Comparison of ENCODE assay signal across 15 mouse cellular contexts in genomic region chr13:24253551-24253950, GRCm38 (mm10). TPM values are rescaled to one million over a fixed set of nuclear protein-coding genes. Genes with fewer than 3 reads are reported as not detected.
DNase-seq lines count a peak whose midpoint lies in the region; ATAC-seq and TF ChIP-seq lines count a peak whose summit lies in the region.
"Had no signal": no experiment of that assay in that cellular context is flagged by ENCODE, and none has a peak within 500 bp of the region (broad histone marks: within the 10 kb centered on the region; RNA-seq: fewer than 3 reads in every experiment).

No protein-coding gene starts in this region.

- no peak overlapping the region for H3K9ac ChIP-seq in intestine, embryonic 16.5 days (ENCODE audit: low read depth, low read length)
- H3K9ac ChIP-seq in intestine, embryonic 15.5 days: no peak overlapping the region
- H3K9ac ChIP-seq: forebrain, embryonic 13.5 days; heart, embryonic 13.5 days; hindbrain, embryonic 13.5 days had no signal

- 61% methylated on average over 3 of the region's 3 CpGs for WGBS in intestine, embryonic 16.5 days
- WGBS in intestine, embryonic 15.5 days: 57% methylated on average over 3 of the region's 3 CpGs

- no peaks in the 10 kb centered on the region for H3K27me3 ChIP-seq in intestine, embryonic 16.5 days (replicated peaks; ENCODE audit: control insufficient read depth, insufficient read depth, low read length)
- H3K27me3 ChIP-seq in intestine, embryonic 15.5 days (replicated peaks): no peaks in the 10 kb centered on the region
- H3K27me3 ChIP-seq: CH12.LX; forebrain, embryonic 13.5 days; heart, embryonic 13.5 days; hindbrain, embryonic 13.5 days; Patski had no signal

- H3K9me3 ChIP-seq in intestine, embryonic 16.5 days (ENCODE audit: control insufficient read depth, low read length): no peaks in the 10 kb centered on the region
- no peaks in the 10 kb centered on the region for H3K9me3 ChIP-seq in intestine, embryonic 15.5 days
- H3K9me3 ChIP-seq: forebrain, embryonic 10.5 days; forebrain, embryonic 13.5 days; G1E; heart, embryonic 13.5 days; hindbrain, embryonic 10.5 days; hindbrain, embryonic 13.5 days had no signal

- no peak overlapping the region for H3K4me3 ChIP-seq in gastrocnemius, adult 2 months
- no peak overlapping the region for H3K4me3 ChIP-seq in intestine, embryonic 16.5 days (ENCODE audit: low read length)
- H3K4me3 ChIP-seq in intestine, embryonic 15.5 days (replicated peaks): no peak overlapping the region
- peak overlapping the region; percentile 3; the same call in 1 of the 2 replicates for H3K4me3 ChIP-seq in left cerebral cortex, adult 2 months
- H3K4me3 ChIP-seq: forebrain, embryonic 10.5 days; forebrain, embryonic 13.5 days; heart, embryonic 13.5 days; hindbrain, embryonic 10.5 days; hindbrain, embryonic 13.5 days had no signal

- peak; percentile 29; the same call in 1 of the 2 replicates for ATAC-seq in intestine, embryonic 16.5 days
- no peak for ATAC-seq in intestine, embryonic 15.5 days

- TF ChIP-seq CTCF in gastrocnemius, adult 2 months (IDR thresholded peaks at IDR 0.05): no peak
- TF ChIP-seq CTCF in left cerebral cortex, adult 2 months (IDR thresholded peaks at IDR 0.05): no peak

- intact Hi-C loops in gastrocnemius, adult 2 months (cut with DNase I): no loop called here
- intact Hi-C loops in gastrocnemius, postnatal 36 days (cut with DNase I): no loop called here
- intact Hi-C loops in left cerebral cortex, adult 2 months (cut with DNase I): no loop called here

- no peak overlapping the region for H3K4me2 ChIP-seq in intestine, embryonic 16.5 days (ENCODE audit: low read depth, low read length)
- H3K4me2 ChIP-seq in intestine, embryonic 15.5 days (replicated peaks): no peak overlapping the region
- H3K4me2 ChIP-seq: forebrain, embryonic 13.5 days; heart, embryonic 13.5 days; hindbrain, embryonic 13.5 days had no signal

- H3K36me3 ChIP-seq in intestine, embryonic 16.5 days (ENCODE audit: control insufficient read depth, insufficient read depth, low read length): no peaks in the 10 kb centered on the region
- H3K36me3 ChIP-seq in intestine, embryonic 15.5 days: no peaks in the 10 kb centered on the region
- H3K36me3 ChIP-seq: forebrain, embryonic 10.5 days; G1E; heart, embryonic 13.5 days; hindbrain, embryonic 10.5 days; hindbrain, embryonic 13.5 days had no signal

- no peak for DNase-seq in gastrocnemius, adult 2 months
- no peak for DNase-seq in gastrocnemius, postnatal 36 days
- DNase-seq in left cerebral cortex, adult 2 months (ENCODE audit: extremely low spot score in 1 of 2, low spot score in 2 of 2): no peak
- DNase-seq in left cerebral cortex, adult 9 months (ENCODE audit: low spot score in 2 of 2): no peak
- no peak for DNase-seq in right cerebral cortex, postnatal 10 days (ENCODE audit: low spot score in 2 of 2)

- peak overlapping the region; percentile 63 for H3K27ac ChIP-seq in gastrocnemius, adult 2 months
- no peak overlapping the region for H3K27ac ChIP-seq in intestine, embryonic 16.5 days (ENCODE audit: low read length)
- no peak overlapping the region for H3K27ac ChIP-seq in intestine, embryonic 15.5 days
- no peak overlapping the region for H3K27ac ChIP-seq in left cerebral cortex, adult 2 months
- H3K27ac ChIP-seq: forebrain, embryonic 10.5 days; forebrain, embryonic 13.5 days; heart, embryonic 13.5 days; hindbrain, embryonic 10.5 days; hindbrain, embryonic 13.5 days had no signal

- peaks cover 9% of the 10 kb centered on the region; the same call in 1 of the 2 replicates for H3K4me1 ChIP-seq in intestine, embryonic 16.5 days (ENCODE audit: control insufficient read depth, insufficient read depth, low read length)
- 0 out of 2 replicates have a peak, but pooled peaks cover 4% of the 10 kb centered on the region for H3K4me1 ChIP-seq in intestine, embryonic 15.5 days (replicated peaks)
- H3K4me1 ChIP-seq: forebrain, embryonic 13.5 days; hindbrain, embryonic 13.5 days had no signal

RNA-seq across cellular contexts. Expression of gene Carmil1, which starts 27.0 kb away (rescaled TPM):
- total RNA-seq in gastrocnemius, adult 2 months (2021): 1 to 10 TPM; 2.3 to 2.8 TPM
- 1 to 10 TPM; 1.5 to 2.8 TPM for total RNA-seq in gastrocnemius, postnatal 36 days (2021)
- 33.1 and 41.5 TPM in 2 replicates for polyA plus RNA-seq in intestine, embryonic 16.5 days (2015; fragmentation: Nextera tagmentation; extraction: Ambion mirVana)
- 40.0 and 40.3 TPM in 2 replicates for polyA plus RNA-seq in intestine, embryonic 15.5 days (2015; fragmentation: Nextera tagmentation; extraction: Ambion mirVana)
- 10 to 100 TPM; 32.5 to 34.3 TPM for total RNA-seq in left cerebral cortex, adult 2 months (2021)

Comparison
In these comparisons a context has a peak if more than half of its experiments do, and no peak if none do; other contexts are left out.
1. RNA of gene Carmil1, which starts 27.0 kb away (total RNA-seq): 32.5 to 34.3 TPM in left cerebral cortex, adult 2 months; 1.5 to 2.8 TPM in gastrocnemius, postnatal 36 days and 2.3 to 2.8 TPM in gastrocnemius, adult 2 months; every median in the first group is over 4 times any median in the second.